Mouse (Mus musculus): Measurements from ENCODE around the gene Nkiras2. TPM values are rescaled to one million over a fixed set of nuclear protein-coding genes. Genes with fewer than 3 reads are reported as not detected.

Nkiras2 gene
- polyA plus RNA-seq, 2 experiments: 15.0 to 16.8 TPM

- Histone ChIP-seq H3K4me2 (ENCODE audit: low read depth) (no peak overlapping the region), H3K27me3 (ENCODE audit: control insufficient read depth, insufficient read depth, low read length) (no peaks in the 10 kb centered on the region), H3K36me3 (replicated peaks; ENCODE audit: control insufficient read depth, insufficient read depth, low read depth) (peaks cover 73% of the 10 kb centered on the region), H3K9me3 (ENCODE audit: control insufficient read depth, low read length) (no peaks in the 10 kb centered on the region), H3K27ac (no peak overlapping the region), H3K9ac (replicated peaks) (no peak overlapping the region), H3K4me1 (replicated peaks; ENCODE audit: control insufficient read depth in 2 of 2, insufficient read depth in 2 of 2, low read length in 1 of 2) (no peaks in the 10 kb centered on the region), H3K4me3 (ENCODE audit: insufficient read depth in 1 of 2, low read depth in 2 of 2, low read length in 2 of 2) (no peak overlapping the region)
- 77% methylated on average over 4 of the region's 4 CpGs for WGBS (ENCODE audit: insufficient replicate concordance)
- no peak for DNase-seq (ENCODE audit: low read depth in 3 of 3, low spot score in 3 of 3)
- no peak for TF ChIP-seq EP300 (IDR thresholded peaks at IDR 0.05; ENCODE audit: low read depth)
- TF ChIP-seq CTCF (IDR thresholded peaks at IDR 0.05; ENCODE audit: low read depth): no peak
- no peak for ATAC-seq (ENCODE audit: insufficient read depth)
Observed at GRCm38 (mm10) chr11:100595533-100595932, 23.5 kb upstream of the Nkiras2 start.

- Histone ChIP-seq H3K27ac (no peak overlapping the region), H3K36me3 (replicated peaks; ENCODE audit: control insufficient read depth, insufficient read depth, low read depth) (peaks cover 54% of the 10 kb centered on the region)
- no peak for TF ChIP-seq CTCF (IDR thresholded peaks at IDR 0.05; ENCODE audit: low read depth)
- no peak for TF ChIP-seq EP300 (IDR thresholded peaks at IDR 0.05; ENCODE audit: low read depth)
Observed at GRCm38 (mm10) chr11:100598074-100598473, 21.0 kb upstream of the Nkiras2 start.

GRCm38 (mm10) chr11:100601372-100601771 lies 17.7 kb upstream of the Nkiras2 start:
- WGBS (ENCODE audit: insufficient replicate concordance): 82% methylated on average over 3 of the region's 3 CpGs
- no peak for TF ChIP-seq EP300 (IDR thresholded peaks at IDR 0.05; ENCODE audit: low read depth)
- no peak for TF ChIP-seq CTCF (IDR thresholded peaks at IDR 0.05; ENCODE audit: low read depth)
- no peak for ATAC-seq (ENCODE audit: insufficient read depth)
- Histone ChIP-seq H3K9ac (replicated peaks) (no peak overlapping the region), H3K4me3 (ENCODE audit: insufficient read depth in 1 of 2, low read depth in 2 of 2, low read length in 2 of 2) (no peak overlapping the region), H3K27ac (no peak overlapping the region), H3K27me3 (ENCODE audit: control insufficient read depth, insufficient read depth, low read length) (no peaks in the 10 kb centered on the region), H3K4me2 (ENCODE audit: low read depth) (no peak overlapping the region), H3K36me3 (replicated peaks; ENCODE audit: control insufficient read depth, insufficient read depth, low read depth) (peaks cover 42% of the 10 kb centered on the region), H3K4me1 (replicated peaks; ENCODE audit: control insufficient read depth in 2 of 2, insufficient read depth in 2 of 2, low read length in 1 of 2) (peaks cover 0 to 5% of the 10 kb centered on the region in 2 experiments; a peak in 2 of 4 replicates), H3K9me3 (ENCODE audit: control insufficient read depth, low read length) (no peaks in the 10 kb centered on the region)
- DNase-seq (ENCODE audit: low read depth in 3 of 3, low spot score in 3 of 3): no peak

More at GRCm38 (mm10) chr11:100598074-100598473, 21.0 kb upstream of the Nkiras2 start:
- H3K9ac ChIP-seq (replicated peaks): no peak overlapping the region
- H3K4me1 ChIP-seq (replicated peaks; ENCODE audit: control insufficient read depth in 2 of 2, insufficient read depth in 2 of 2, low read length in 1 of 2): peaks cover 0 to 5% of the 10 kb centered on the region in 2 experiments; a peak in 2 of 4 replicates
- H3K27me3 ChIP-seq (ENCODE audit: control insufficient read depth, insufficient read depth, low read length): no peaks in the 10 kb centered on the region
- H3K4me2 ChIP-seq (ENCODE audit: low read depth): no peak overlapping the region
- ATAC-seq (ENCODE audit: insufficient read depth) (no peak), DNase-seq (ENCODE audit: low read depth in 3 of 3, low spot score in 3 of 3) (no peak)
- no peaks in the 10 kb centered on the region for H3K9me3 ChIP-seq (ENCODE audit: control insufficient read depth, low read length)
- H3K4me3 ChIP-seq (ENCODE audit: insufficient read depth in 1 of 2, low read depth in 2 of 2, low read length in 2 of 2): no peak overlapping the region
- 72% methylated on average over 4 of the region's 4 CpGs for WGBS (ENCODE audit: insufficient replicate concordance)

- peaks cover 26% of the 10 kb centered on the region for H3K36me3 ChIP-seq (replicated peaks; ENCODE audit: control insufficient read depth, insufficient read depth, low read depth)
- no peak overlapping the region for H3K27ac ChIP-seq
- H3K27me3 ChIP-seq (ENCODE audit: control insufficient read depth, insufficient read depth, low read length): no peaks in the 10 kb centered on the region
- H3K9ac ChIP-seq (replicated peaks): no peak overlapping the region; the same call in 1 of the 2 replicates
- TF ChIP-seq CTCF (IDR thresholded peaks at IDR 0.05; ENCODE audit: low read depth) (no peak), EP300 (IDR thresholded peaks at IDR 0.05; ENCODE audit: low read depth) (no peak)
- 75% methylated on average over 9 of the region's 9 CpGs for WGBS (ENCODE audit: insufficient replicate concordance)
- H3K9me3 ChIP-seq (ENCODE audit: control insufficient read depth, low read length): no peaks in the 10 kb centered on the region
- no peak overlapping the region for H3K4me2 ChIP-seq (ENCODE audit: low read depth)
- DNase-seq (ENCODE audit: low read depth in 3 of 3, low spot score in 3 of 3): no peak
- H3K4me1 ChIP-seq (replicated peaks; ENCODE audit: control insufficient read depth in 2 of 2, insufficient read depth in 2 of 2, low read length in 1 of 2): peaks cover 0 to 5% of the 10 kb centered on the region in 2 experiments; a peak in 2 of 4 replicates
- ATAC-seq (ENCODE audit: insufficient read depth): no peak
- H3K4me3 ChIP-seq (ENCODE audit: insufficient read depth in 1 of 2, low read depth in 2 of 2, low read length in 2 of 2): no peak overlapping the region
Observed at GRCm38 (mm10) chr11:100603155-100603554, 15.9 kb upstream of the Nkiras2 start.

GRCm38 (mm10) chr11:100603813-100604212 lies 15.2 kb upstream of the Nkiras2 start:
- no peak for TF ChIP-seq EP300 (IDR thresholded peaks at IDR 0.05; ENCODE audit: low read depth)
- Histone ChIP-seq H3K27ac (no peak overlapping the region), H3K27me3 (ENCODE audit: control insufficient read depth, insufficient read depth, low read length) (no peaks in the 10 kb centered on the region), H3K4me3 (ENCODE audit: insufficient read depth in 1 of 2, low read depth in 2 of 2, low read length in 2 of 2) (no peak overlapping the region), H3K4me2 (ENCODE audit: low read depth) (no peak overlapping the region), H3K36me3 (replicated peaks; ENCODE audit: control insufficient read depth, insufficient read depth, low read depth) (peaks cover 24% of the 10 kb centered on the region), H3K9me3 (ENCODE audit: control insufficient read depth, low read length) (no peaks in the 10 kb centered on the region), H3K4me1 (replicated peaks; ENCODE audit: control insufficient read depth in 2 of 2, insufficient read depth in 2 of 2, low read length in 1 of 2) (peaks cover 0 to 5% of the 10 kb centered on the region in 2 experiments; a peak in 2 of 4 replicates), H3K9ac (replicated peaks) (no peak overlapping the region)
- DNase-seq (ENCODE audit: low read depth in 3 of 3, low spot score in 3 of 3): no peak
- no peak for ATAC-seq (ENCODE audit: insufficient read depth)
- 63% methylated on average over 8 of the region's 8 CpGs for WGBS (ENCODE audit: insufficient replicate concordance)

All from liver, embryonic 14.5 days (tissue).